Mouse (Mus musculus) hindbrain, embryonic 16.5 days (tissue): ENCODE measurements around the gene Evi2b. TPM values are rescaled to one million over a fixed set of nuclear protein-coding genes. Genes with fewer than 3 reads are reported as not detected.

ENCODE experiments used
- ATAC-seq: fragments of 200-750 bp; cut with Nextera tagmentation; 2 replicates; pipeline ENCODE4 v1.8.0; 2017; ENCODE audit warnings: moderate TSS enrichment, moderate library complexity
- H3K27ac ChIP-seq: fragments of 300-500 bp; sonication (generic); 2 replicates; pipeline ENCODE4 v1.5.1; 2014; ENCODE audit warnings: low read depth, mild to moderate bottlenecking, control low read depth, low read length, moderate library complexity
- H3K27me3 ChIP-seq: fragments of 300-500 bp; sonication (generic); replicated peaks from 2 replicates; pipeline ENCODE4 v1.6.1; 2014; ENCODE audit warnings: low read length; ENCODE audit not compliant: control insufficient read depth, insufficient read depth
- H3K36me3 ChIP-seq: fragments of 300-500 bp; sonication (generic); 2 replicates; pipeline ENCODE4 v1.6.1; 2014; ENCODE audit warnings: mild to moderate bottlenecking, low read length, moderate library complexity, mixed read lengths; ENCODE audit not compliant: control insufficient read depth, insufficient read depth
- H3K4me1 ChIP-seq: fragments of 300-500 bp; sonication (generic); 2 replicates; pipeline ENCODE4 v1.6.1; 2014; ENCODE audit warnings: low read depth, low read length; ENCODE audit not compliant: control insufficient read depth, insufficient read depth
- H3K4me2 ChIP-seq: fragments of 300-500 bp; sonication (generic); 2 replicates; pipeline ENCODE4 v1.6.1; 2014; ENCODE audit warnings: mild to moderate bottlenecking, low read length, control low read depth, moderate library complexity
- H3K4me3 ChIP-seq: fragments of 300-500 bp; sonication (generic); 2 replicates; pipeline ENCODE4 v1.5.1; 2014; ENCODE audit warnings: mild to moderate bottlenecking, low read length, control low read depth, moderate library complexity
- H3K9ac ChIP-seq: fragments of 300-500 bp; sonication (generic); 2 replicates; pipeline ENCODE4 v1.6.1; 2014; ENCODE audit warnings: low read depth, mild to moderate bottlenecking, control low read depth, low read length, moderate library complexity
- H3K9me3 ChIP-seq: fragments of 300-500 bp; sonication (generic); 2 replicates; pipeline ENCODE4 v1.6.1; 2014; ENCODE audit warnings: mild to moderate bottlenecking, low read length, moderate library complexity; ENCODE audit not compliant: control insufficient read depth
- WGBS: fragments of 180-500 bp; shearing (Covaris S2); extraction: QIAGEN DNeasy Blood & Tissue Kit; methylation state at CpG from one replicate; pipeline ENCODE4 v1.1.7; 2014; 5-methylcytosine and 5-hydroxymethylcytosine counted together
- polyA plus RNA-seq: library from polyadenylated mRNA; unstranded; fragments of >200 nt; fragmentation: Nextera tagmentation; extraction: Ambion mirVana; gene quantifications from 2 replicates; pipeline ENCODE4 v1.2.1, GENCODE M21; 2015

Gene Evi2b
- polyA plus RNA-seq, 1 experiment from 2014 or later: not detected

DNA sequence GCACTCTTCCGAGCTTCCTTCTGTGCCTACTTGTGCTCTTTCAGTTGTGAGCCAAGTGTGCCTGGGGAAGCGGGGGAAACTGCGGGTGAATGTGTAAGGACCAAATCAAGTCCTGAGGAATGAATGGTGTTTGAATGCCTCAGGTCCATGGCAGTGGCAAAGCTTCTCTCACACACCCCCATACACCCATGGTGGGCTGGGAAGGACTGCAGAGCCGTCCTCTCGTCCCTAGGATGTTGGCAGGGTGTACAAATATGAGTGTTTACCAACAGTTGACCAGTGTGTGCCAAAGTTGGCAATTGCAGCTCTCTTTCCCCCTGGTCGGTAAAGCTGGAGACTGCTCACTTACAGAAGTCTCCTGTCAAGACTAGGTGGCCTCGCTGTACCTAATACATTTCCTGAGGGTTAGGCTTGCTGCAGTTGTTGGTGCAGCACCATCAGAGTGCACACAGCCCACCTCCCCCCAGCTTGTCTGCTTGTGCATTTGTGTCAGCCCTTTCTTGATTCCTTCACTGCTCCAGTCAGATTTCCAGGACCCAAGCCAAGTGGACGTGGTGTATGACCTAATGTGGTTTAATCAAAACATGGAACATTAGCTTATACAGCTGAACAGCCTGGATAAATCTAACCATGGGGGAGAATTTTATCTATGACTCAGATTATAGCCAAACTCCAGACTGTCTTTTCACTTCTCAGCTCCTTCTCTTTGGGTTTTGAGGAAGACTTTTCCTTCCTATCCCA is 10.6 kb upstream of the Evi2b start:
- ATAC-seq: no peak
- H3K36me3 ChIP-seq: 0 out of 2 replicates have a peak, but pooled peaks cover 9% of the 10 kb centered on the region
- no peaks in the 10 kb centered on the region for H3K4me1 ChIP-seq
- no peak overlapping the region for H3K27ac ChIP-seq
- no peak overlapping the region for H3K4me3 ChIP-seq
- 74% methylated on average over 8 of the region's 8 CpGs for WGBS
- H3K27me3 ChIP-seq: no peaks in the 10 kb centered on the region
- H3K9me3 ChIP-seq: no peaks in the 10 kb centered on the region
- no peak overlapping the region for H3K4me2 ChIP-seq
- H3K9ac ChIP-seq: no peak overlapping the region

DNA sequence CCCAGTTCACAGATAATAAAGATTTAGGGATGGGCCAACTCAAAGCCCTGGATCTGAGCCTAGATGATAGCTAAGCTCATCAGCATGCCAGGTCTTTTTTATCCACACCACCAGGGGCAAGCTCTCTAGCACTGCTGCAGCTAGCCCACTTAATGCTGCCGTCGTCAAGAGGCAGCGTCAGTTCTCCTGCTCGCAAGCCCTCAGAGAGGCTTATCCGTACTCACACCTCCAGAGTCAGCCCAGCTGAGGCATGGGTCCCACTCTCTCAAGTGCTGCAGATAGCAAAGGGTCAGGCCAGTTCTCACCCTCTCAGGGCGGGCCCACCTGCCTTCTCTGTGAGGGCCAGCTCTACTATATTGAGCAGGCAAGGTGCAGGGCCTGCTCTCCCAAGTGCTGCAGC is 9.7 kb upstream of the Evi2b start:
- 85% methylated on average over 6 of the region's 6 CpGs for WGBS
- H3K36me3 ChIP-seq: 0 out of 2 replicates have a peak, but pooled peaks cover 9% of the 10 kb centered on the region
- H3K27ac ChIP-seq: no peak overlapping the region
- H3K4me2 ChIP-seq: no peak overlapping the region
- no peaks in the 10 kb centered on the region for H3K9me3 ChIP-seq
- H3K4me3 ChIP-seq: no peak overlapping the region
- H3K4me1 ChIP-seq: no peaks in the 10 kb centered on the region
- H3K9ac ChIP-seq: no peak overlapping the region
- ATAC-seq: no peak
- H3K27me3 ChIP-seq: no peaks in the 10 kb centered on the region

DNA sequence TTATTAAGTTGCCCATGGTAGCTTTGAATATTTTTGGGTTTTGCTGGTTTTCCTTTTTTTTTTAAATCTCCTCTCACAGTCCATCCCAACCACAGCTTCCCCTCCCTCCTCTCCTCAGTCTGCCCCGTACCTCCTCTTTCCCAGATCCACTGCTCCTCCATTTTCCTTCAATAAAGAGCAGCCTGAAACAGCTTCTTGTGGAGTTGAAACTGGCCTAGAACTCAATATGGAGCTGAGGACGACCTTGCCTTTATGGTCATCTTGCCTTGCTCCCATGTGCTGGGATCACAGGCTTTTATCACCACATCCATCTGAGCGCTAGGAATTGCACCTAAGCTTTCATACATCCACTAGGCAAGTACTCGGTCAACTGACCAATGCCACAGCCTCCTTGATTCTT is 7.9 kb upstream of the Evi2b start:
- H3K4me2 ChIP-seq: no peak overlapping the region
- no peaks in the 10 kb centered on the region for H3K9me3 ChIP-seq
- H3K4me1 ChIP-seq: no peaks in the 10 kb centered on the region
- H3K27ac ChIP-seq: no peak overlapping the region
- no peak for ATAC-seq
- no peak overlapping the region for H3K9ac ChIP-seq
- H3K27me3 ChIP-seq: no peaks in the 10 kb centered on the region
- H3K4me3 ChIP-seq: no peak overlapping the region
- H3K36me3 ChIP-seq: 0 out of 2 replicates have a peak, but pooled peaks cover 4% of the 10 kb centered on the region
- 95% methylated on average over 4 of the region's 4 CpGs for WGBS

DNA sequence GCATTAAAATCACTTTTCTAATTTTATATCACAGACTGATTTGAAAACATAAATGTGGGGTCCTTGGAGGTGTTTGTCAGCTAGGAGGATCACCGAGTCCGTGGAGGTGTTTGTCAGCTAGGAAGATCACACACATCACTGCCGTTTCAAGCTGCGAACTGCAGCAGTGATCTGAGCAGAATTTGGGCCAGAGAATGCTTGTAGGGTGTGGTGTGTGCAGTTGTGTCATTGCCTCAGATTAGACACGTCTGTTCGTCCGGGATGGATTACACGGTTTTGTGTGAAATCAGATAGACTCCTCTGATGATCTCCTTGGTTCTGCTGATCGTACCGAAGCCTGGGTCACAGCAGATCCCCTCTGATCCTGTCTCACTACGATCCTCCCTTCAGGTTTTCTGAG is 7.2 kb upstream of the Evi2b start:
- WGBS: 91% methylated on average over 11 of the region's 11 CpGs
- H3K4me2 ChIP-seq: no peak overlapping the region
- 0 out of 2 replicates have a peak, but pooled peaks cover 2% of the 10 kb centered on the region for H3K36me3 ChIP-seq
- no peak overlapping the region for H3K9ac ChIP-seq
- no peaks in the 10 kb centered on the region for H3K27me3 ChIP-seq
- no peak for ATAC-seq
- H3K4me1 ChIP-seq: no peaks in the 10 kb centered on the region
- no peak overlapping the region for H3K4me3 ChIP-seq
- no peaks in the 10 kb centered on the region for H3K9me3 ChIP-seq
- no peak overlapping the region for H3K27ac ChIP-seq

DNA sequence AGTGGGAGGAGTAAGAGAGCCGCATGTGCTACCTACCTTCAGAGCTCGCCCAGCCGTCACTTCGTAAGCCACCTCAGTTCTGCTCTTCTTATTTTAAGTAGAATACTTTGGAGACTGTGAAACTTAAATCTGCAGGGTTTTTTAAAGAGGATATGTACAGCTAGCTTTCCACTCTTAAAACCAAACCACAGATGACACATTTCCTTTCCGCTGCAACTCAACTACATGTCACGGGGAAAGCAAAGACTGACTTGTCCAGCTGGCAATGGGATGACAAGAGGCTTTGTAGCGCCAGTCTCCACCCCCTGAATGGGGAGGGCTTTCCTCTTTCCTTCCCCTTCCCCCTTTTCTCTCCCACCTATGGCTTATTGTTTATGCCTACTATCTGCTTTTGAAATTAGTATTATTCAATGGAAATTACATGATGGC is 6.8 kb upstream of the Evi2b start, which contains the start of the genes Evi2 and Evi2a:
Gene Evi2 (minus strand): TSS at position 257 of the 429 bp plus-strand sequence.
Gene Evi2a (minus strand): TSS at position 277 of the 429 bp plus-strand sequence.
- Histone ChIP-seq H3K27ac (no peak within 1 kb of the TSS), H3K9ac (no peak within 1 kb of the TSS), H3K36me3 (0 out of 2 replicates have a peak, but pooled peaks cover 2% of the 10 kb centered on the region), H3K4me2 (no peak within 1 kb of the TSS), H3K4me3 (no peak within 1 kb of the TSS), H3K4me1 (no peaks in the 10 kb centered on the region), H3K27me3 (no peaks in the 10 kb centered on the region), H3K9me3 (no peaks in the 10 kb centered on the region)
- 83% methylated on average over 7 of the region's 7 CpGs for WGBS
- no peak for ATAC-seq

DNA sequence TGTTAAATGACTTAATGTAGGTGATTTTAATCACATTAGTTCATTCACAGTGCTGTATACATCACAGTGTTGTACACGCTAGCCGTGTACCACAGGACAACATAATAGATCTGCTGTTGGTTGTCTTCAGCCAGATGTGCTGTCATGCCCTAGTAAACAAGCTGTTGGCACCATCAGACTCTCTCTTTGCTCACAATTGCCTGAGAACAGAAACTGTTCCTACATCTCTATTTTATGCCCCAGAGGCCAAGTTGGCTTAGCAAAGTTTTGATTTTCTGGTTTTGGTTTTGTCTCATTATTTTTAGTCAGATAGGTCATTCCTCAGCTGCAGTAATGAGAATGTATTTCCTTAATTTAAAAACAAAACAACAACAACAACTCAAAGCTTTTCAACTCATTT is 6.2 kb upstream of the Evi2b start:
- ATAC-seq: no peak
- no peak overlapping the region for H3K9ac ChIP-seq
- H3K4me2 ChIP-seq: no peak overlapping the region
- H3K27ac ChIP-seq: no peak overlapping the region
- H3K36me3 ChIP-seq: 0 out of 2 replicates have a peak, but pooled peaks cover 2% of the 10 kb centered on the region
- H3K4me1 ChIP-seq: no peaks in the 10 kb centered on the region
- H3K4me3 ChIP-seq: no peak overlapping the region
- no peaks in the 10 kb centered on the region for H3K27me3 ChIP-seq
- 70% methylated on average over 2 of the region's 2 CpGs for WGBS
- H3K9me3 ChIP-seq: no peaks in the 10 kb centered on the region

DNA sequence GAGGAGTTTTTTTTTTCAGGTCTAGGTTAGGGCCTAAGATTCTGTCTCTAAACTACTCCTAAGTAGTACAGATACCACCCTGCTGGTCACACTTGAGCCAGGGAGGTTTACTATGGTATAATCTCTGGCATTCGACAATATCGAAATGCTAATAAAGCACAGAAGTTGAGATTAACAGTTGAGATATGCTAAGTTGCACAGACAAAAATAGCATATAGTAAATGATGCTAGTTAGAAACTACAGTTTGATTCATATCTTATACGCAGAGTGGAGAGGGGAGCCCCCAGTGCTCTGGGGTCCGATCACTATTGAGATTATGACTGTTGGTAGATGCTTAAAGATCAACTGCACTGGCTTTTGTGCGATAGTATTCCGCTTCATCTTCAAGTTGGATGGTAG is 5.7 kb upstream of the Evi2b start:
- no peak overlapping the region for H3K27ac ChIP-seq
- H3K4me2 ChIP-seq: no peak overlapping the region
- no peaks in the 10 kb centered on the region for H3K4me1 ChIP-seq
- H3K4me3 ChIP-seq: no peak overlapping the region
- 98% methylated on average over 6 of the region's 6 CpGs for WGBS
- H3K36me3 ChIP-seq: 0 out of 2 replicates have a peak, but pooled peaks cover 2% of the 10 kb centered on the region
- no peaks in the 10 kb centered on the region for H3K27me3 ChIP-seq
- H3K9me3 ChIP-seq: no peaks in the 10 kb centered on the region
- no peak overlapping the region for H3K9ac ChIP-seq
- ATAC-seq: no peak

DNA sequence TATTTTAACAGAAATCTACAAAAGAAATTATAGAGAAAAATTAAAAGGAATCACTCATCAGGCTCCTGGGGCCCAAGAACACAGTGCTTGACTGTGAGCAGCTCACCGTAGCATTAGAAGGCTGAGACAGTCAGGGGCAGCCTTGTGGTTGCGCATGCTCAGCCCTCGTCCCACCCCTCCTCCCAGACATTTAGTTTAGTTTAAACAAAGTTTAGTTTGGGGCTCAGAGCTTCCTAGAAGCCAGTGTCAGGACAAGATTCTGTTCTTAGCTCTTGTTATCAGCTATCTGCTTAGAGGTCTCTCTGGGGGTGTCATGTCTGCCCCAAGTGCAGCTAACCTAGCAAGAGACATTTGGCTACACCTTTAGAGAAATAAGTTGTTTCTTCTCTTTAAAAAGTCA is 5.0 kb upstream of the Evi2b start:
- H3K9me3 ChIP-seq: no peaks in the 10 kb centered on the region
- 91% methylated on average over 3 of the region's 3 CpGs for WGBS
- H3K27ac ChIP-seq: no peak overlapping the region
- H3K9ac ChIP-seq: no peak overlapping the region
- 0 out of 2 replicates have a peak, but pooled peaks cover 2% of the 10 kb centered on the region for H3K36me3 ChIP-seq
- no peaks in the 10 kb centered on the region for H3K27me3 ChIP-seq
- H3K4me3 ChIP-seq: no peak overlapping the region
- no peaks in the 10 kb centered on the region for H3K4me1 ChIP-seq
- H3K4me2 ChIP-seq: no peak overlapping the region
- no peak for ATAC-seq

DNA sequence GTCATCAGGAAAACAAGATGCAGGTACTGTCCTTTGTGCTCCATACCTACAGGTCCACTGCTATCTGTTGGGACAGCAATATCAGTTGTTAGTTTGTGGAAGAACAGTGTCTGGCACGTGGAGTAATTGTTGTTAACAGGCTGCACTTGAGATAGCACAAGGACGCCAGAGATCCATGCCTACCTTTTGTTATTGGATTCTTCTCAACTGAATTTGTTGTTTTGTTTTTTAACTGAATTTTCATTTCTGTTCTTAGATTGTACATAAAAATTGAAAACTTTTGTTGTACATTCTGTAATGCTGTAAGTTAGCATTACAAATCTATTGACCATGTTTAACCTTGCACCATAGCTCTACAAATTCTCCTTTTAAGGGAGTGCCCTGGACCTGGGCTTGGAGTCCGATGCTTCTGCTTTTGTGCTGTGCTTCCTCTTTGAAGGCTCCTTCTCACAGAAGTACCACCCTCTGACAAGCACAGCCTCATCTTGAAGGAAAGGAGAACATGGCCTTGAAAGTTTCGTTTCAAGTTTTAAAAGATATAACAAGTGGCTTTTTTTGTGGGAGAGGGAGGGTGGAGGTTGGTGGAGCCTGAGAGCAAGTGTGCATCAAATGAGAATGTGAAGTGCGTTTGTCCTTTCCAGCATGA is 4.3 kb upstream of the Evi2b start:
- Histone ChIP-seq H3K4me3 (no peak overlapping the region), H3K9ac (no peak overlapping the region), H3K9me3 (no peaks in the 10 kb centered on the region), H3K4me2 (no peak overlapping the region), H3K27ac (no peak overlapping the region), H3K4me1 (no peaks in the 10 kb centered on the region), H3K27me3 (no peaks in the 10 kb centered on the region), H3K36me3 (0 out of 2 replicates have a peak, but pooled peaks cover 2% of the 10 kb centered on the region)
- WGBS: 93% methylated on average over 5 of the region's 5 CpGs
- ATAC-seq: no peak
